Mouse (Mus musculus) heart, embryonic 10.5 days (tissue): ENCODE measurements around the gene Ergic2. TPM values are rescaled to one million over a fixed set of nuclear protein-coding genes. Genes with fewer than 3 reads are reported as not detected.

ENCODE experiments used
- DNase-seq: peaks from one replicate; pipeline ENCODE4 v3.0.0-alpha.2; 2017; ENCODE audit warnings: low spot score
- H3K27ac ChIP-seq: fragments of 300-500 bp; sonication (generic); 2 replicates; pipeline ENCODE4 v1.5.1; 2016; ENCODE audit warnings: mild to moderate bottlenecking
- H3K27me3 ChIP-seq: fragments of 300-500 bp; sonication (generic); 2 replicates; pipeline ENCODE4 v1.6.1; 2016; ENCODE audit warnings: mild to moderate bottlenecking; ENCODE audit not compliant: poor library complexity, insufficient read depth, severe bottlenecking
- H3K36me3 ChIP-seq: fragments of 300-500 bp; sonication (generic); 2 replicates; pipeline ENCODE4 v1.6.1; 2016; ENCODE audit warnings: mild to moderate bottlenecking, moderate library complexity
- H3K4me1 ChIP-seq: fragments of 300-500 bp; sonication (generic); 2 replicates; pipeline ENCODE4 v1.6.1; 2016; ENCODE audit warnings: mild to moderate bottlenecking
- H3K4me3 ChIP-seq: fragments of 300-500 bp; sonication (generic); 2 replicates; pipeline ENCODE4 v1.5.1; 2016; ENCODE audit warnings: mild to moderate bottlenecking, moderate library complexity
- H3K9me3 ChIP-seq: fragments of 300-500 bp; sonication (generic); 2 replicates; pipeline ENCODE4 v1.6.1; 2016; ENCODE audit warnings: mild to moderate bottlenecking, moderate library complexity
- WGBS: fragments of 180-500 bp; shearing (Covaris S2); methylation state at CpG from one replicate; pipeline ENCODE4 v1.1.7; 2016; 5-methylcytosine and 5-hydroxymethylcytosine counted together
- polyA plus RNA-seq: library from polyadenylated mRNA; unstranded; fragments of >200 nt; fragmentation: Nextera tagmentation; extraction: Ambion mirVana; gene quantifications from 2 replicates; pipeline ENCODE4 v1.2.1, GENCODE M21; 2016

Ergic2 gene
- polyA plus RNA-seq = 173 and 189 TPM in 2 replicates

DNA sequence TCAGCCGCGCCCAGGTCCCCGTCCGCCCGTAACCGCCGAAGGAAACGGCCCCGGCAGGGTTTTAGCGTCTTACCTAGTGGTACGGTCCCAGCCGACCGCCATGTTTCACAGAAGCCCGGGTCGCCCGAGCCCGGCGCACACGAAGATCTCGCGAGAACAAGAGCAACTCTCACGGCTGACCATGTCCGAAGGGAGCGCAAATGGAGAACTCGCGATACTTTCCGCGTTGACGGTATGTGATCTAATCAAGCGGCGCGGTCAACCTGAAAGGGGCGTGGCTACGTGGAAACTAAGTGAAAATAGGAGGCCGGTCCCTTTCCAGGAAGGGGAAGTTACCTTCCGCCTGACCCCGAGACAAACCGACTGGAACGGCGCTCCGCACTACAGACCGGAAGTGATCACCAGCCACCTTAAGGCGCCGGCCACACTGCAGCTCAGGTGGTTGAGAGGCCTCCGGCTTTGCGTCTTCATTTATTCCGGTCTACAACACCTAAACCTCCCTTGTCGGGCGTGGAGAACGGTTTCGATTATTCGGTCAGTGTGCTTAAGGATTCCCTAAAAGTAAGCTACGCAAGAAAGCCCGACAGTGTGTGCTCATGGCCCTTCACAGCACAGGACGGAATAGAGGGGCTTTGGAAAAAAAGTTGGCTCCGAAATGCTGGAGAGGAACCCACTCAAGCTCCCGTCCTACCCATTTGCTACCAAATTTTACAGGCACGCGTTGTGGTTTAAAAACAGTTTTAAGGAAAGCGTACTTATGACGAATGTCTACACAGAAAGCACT, at the start of gene Ergic2:
Gene Ergic2, minus strand, starts transcription at position 478 of the 784 bp plus-strand sequence.
- H3K27ac ChIP-seq = peak within 1 kb of the TSS; percentile 97
- WGBS = under 1% methylated on average over 61 of the region's 61 CpGs
- H3K36me3 ChIP-seq = no peaks in the 10 kb centered on the region; the same call in 1 of the 2 replicates
- no peaks in the 10 kb centered on the region for H3K9me3 ChIP-seq
- peaks cover 10% of the 10 kb centered on the region; the same call in 1 of the 2 replicates for H3K4me1 ChIP-seq
- peak; percentile 99 for DNase-seq
- no peaks in the 10 kb centered on the region for H3K27me3 ChIP-seq
- H3K4me3 ChIP-seq = peak within 1 kb of the TSS; percentile 82

GRCm38 (mm10) chr6:148260729-148261101, 48.5 kb upstream of the Ergic2 start:
- no peak overlapping the region for H3K27ac ChIP-seq
- no peaks in the 10 kb centered on the region for H3K36me3 ChIP-seq
- H3K9me3 ChIP-seq = no peaks in the 10 kb centered on the region
- H3K4me3 ChIP-seq = no peak overlapping the region
- 92% methylated on average over 6 of the region's 6 CpGs for WGBS
- no peaks in the 10 kb centered on the region for H3K27me3 ChIP-seq
- DNase-seq = no peak
- H3K4me1 ChIP-seq = peaks cover 8% of the 10 kb centered on the region

GRCm38 (mm10) chr6:148259979-148260728, 48.0 kb upstream of the Ergic2 start:
- H3K27me3 ChIP-seq = no peaks in the 10 kb centered on the region
- DNase-seq = peak; percentile 67
- H3K9me3 ChIP-seq = no peaks in the 10 kb centered on the region
- H3K36me3 ChIP-seq = no peaks in the 10 kb centered on the region
- H3K27ac ChIP-seq = no peak overlapping the region
- H3K4me1 ChIP-seq = peaks cover 12% of the 10 kb centered on the region
- 55% methylated on average over 4 of the region's 4 CpGs for WGBS
- no peak overlapping the region for H3K4me3 ChIP-seq

- Histone ChIP-seq H3K4me3 (no peak overlapping the region), H3K27ac (no peak overlapping the region)
- WGBS = 76% methylated on average over 8 of the region's 8 CpGs
Measured at GRCm38 (mm10) chr6:148259074-148259473, 46.9 kb upstream of the Ergic2 start.

DNA sequence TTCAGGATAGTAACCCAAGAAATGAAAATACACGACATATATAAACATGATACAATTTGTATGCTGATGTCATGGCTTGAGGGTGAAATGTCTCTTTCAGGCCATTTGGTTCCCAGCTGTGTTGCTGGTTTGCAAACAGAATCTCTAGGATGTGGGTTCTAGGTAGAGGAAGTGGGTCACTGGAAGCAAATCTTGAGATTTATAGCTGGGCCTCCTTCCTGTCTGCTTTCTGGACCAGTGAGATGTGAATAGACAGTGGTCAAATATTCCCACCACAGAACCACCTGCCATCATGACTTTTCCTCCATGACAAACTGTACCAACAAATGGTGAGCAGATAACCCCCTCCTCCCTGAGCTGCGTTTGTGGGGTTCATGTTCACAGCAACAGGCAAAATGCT, 45.6 kb upstream of the Ergic2 start:
- H3K4me1 ChIP-seq = peaks cover 15% of the 10 kb centered on the region
- DNase-seq = peak; percentile 56
- no peaks in the 10 kb centered on the region for H3K36me3 ChIP-seq
- no peak overlapping the region for H3K27ac ChIP-seq
- no peaks in the 10 kb centered on the region for H3K27me3 ChIP-seq
- no peaks in the 10 kb centered on the region for H3K9me3 ChIP-seq
- H3K4me3 ChIP-seq = no peak overlapping the region
- 81% methylated on average over 2 of the region's 2 CpGs for WGBS

More at GRCm38 (mm10) chr6:148259074-148259473, 46.9 kb upstream of the Ergic2 start:
- DNase-seq = peak; percentile 41
- Histone ChIP-seq H3K27me3 (no peaks in the 10 kb centered on the region), H3K9me3 (no peaks in the 10 kb centered on the region), H3K36me3 (no peaks in the 10 kb centered on the region), H3K4me1 (peaks cover 12% of the 10 kb centered on the region)

DNA sequence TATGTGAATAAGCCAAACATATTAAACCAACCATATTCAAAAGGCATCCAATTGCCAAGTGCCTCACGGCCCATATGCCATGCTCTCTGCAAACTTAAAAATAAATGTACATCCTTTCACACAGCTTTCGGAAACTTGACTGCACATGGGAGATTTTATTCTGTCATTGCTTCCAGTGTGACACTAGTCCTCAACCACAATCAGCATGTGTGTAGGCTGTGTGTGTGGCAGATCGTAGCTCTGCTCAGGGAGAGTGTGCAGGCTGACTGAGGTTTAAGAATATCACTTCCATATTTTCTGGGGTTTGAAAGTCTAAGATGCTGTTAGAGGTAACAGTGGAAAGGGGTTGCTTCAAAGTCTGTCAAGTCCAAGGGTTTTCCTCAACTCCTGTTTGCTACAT, 43.9 kb upstream of the Ergic2 start:
- 74% methylated on average over 3 of the region's 3 CpGs for WGBS
- DNase-seq = peak; percentile 16
- no peak overlapping the region for H3K27ac ChIP-seq

DNA sequence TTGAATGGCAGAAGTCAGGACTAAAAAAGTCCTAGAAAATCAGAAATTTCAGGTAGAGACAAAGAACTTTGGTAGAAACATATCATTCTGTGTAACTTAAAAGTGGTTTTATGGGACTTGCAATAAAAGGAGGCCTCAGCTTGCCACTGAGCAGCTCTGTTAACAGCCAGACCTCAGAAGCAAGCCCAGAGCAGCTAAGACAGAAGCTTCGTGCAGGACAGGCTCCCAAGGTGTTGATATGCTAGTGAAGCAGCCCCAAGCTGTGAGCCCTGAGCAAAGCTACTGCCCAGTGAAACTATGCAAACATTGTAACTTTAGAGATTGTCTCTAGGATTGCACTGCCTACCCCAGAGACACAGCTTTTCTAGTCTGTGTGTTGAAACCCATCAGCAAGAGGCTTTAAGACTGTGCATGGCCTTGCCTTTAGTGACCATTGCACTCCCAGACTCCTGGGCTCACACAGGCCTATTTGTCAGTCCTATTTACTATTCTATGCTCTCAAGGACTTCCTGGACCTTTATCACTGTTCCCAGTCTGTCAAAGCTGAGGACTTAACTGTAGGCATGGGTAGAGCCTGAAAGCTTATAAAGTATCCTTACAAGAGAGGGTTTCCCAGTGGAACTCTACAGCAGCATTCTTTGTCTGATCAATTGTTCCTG, 43.4 kb upstream of the Ergic2 start:
- Histone ChIP-seq H3K4me3 (no peak overlapping the region), H3K9me3 (no peaks in the 10 kb centered on the region), H3K27me3 (no peaks in the 10 kb centered on the region), H3K4me1 (peaks cover 18% of the 10 kb centered on the region), H3K36me3 (no peaks in the 10 kb centered on the region), H3K27ac (0 out of 2 replicates have a peak overlapping the region, but pooled peaks have one; percentile 16)
- peak; percentile 58 for DNase-seq
- WGBS = 42% methylated on average over 1 of the region's 1 CpGs

More for the DNA sequence above, 43.9 kb upstream of the Ergic2 start:
- H3K9me3 ChIP-seq = no peaks in the 10 kb centered on the region
- H3K27me3 ChIP-seq = no peaks in the 10 kb centered on the region
- no peaks in the 10 kb centered on the region for H3K36me3 ChIP-seq
- no peak overlapping the region for H3K4me3 ChIP-seq
- peaks cover 18% of the 10 kb centered on the region for H3K4me1 ChIP-seq

- DNase-seq = no peak
- Histone ChIP-seq H3K27me3 (0 out of 2 replicates have a peak, but pooled peaks cover 4% of the 10 kb centered on the region), H3K4me3 (no peak overlapping the region), H3K9me3 (no peaks in the 10 kb centered on the region), H3K4me1 (peaks cover 6% of the 10 kb centered on the region; the same call in 1 of the 2 replicates), H3K27ac (no peak overlapping the region), H3K36me3 (no peaks in the 10 kb centered on the region)
- WGBS = 78% methylated on average over 3 of the region's 3 CpGs
Measured at GRCm38 (mm10) chr6:148249221-148249620, 37.0 kb upstream of the Ergic2 start.

GRCm38 (mm10) chr6:148248625-148249024, 36.5 kb upstream of the Ergic2 start:
- WGBS = 61% methylated on average over 2 of the region's 2 CpGs
- Histone ChIP-seq H3K36me3 (no peaks in the 10 kb centered on the region), H3K4me3 (no peak overlapping the region), H3K4me1 (peaks cover 6% of the 10 kb centered on the region; the same call in 1 of the 2 replicates), H3K27ac (no peak overlapping the region), H3K27me3 (0 out of 2 replicates have a peak, but pooled peaks cover 4% of the 10 kb centered on the region), H3K9me3 (no peaks in the 10 kb centered on the region)
- DNase-seq = no peak

GRCm38 (mm10) chr6:148246544-148246943, 34.4 kb upstream of the Ergic2 start:
- no peak overlapping the region for H3K27ac ChIP-seq
- no peak for DNase-seq
- H3K27me3 ChIP-seq = 0 out of 2 replicates have a peak, but pooled peaks cover 4% of the 10 kb centered on the region
- H3K4me3 ChIP-seq = no peak overlapping the region
- WGBS = 64% methylated on average over 7 of the region's 7 CpGs
- H3K4me1 ChIP-seq = no peaks in the 10 kb centered on the region
- H3K9me3 ChIP-seq = no peaks in the 10 kb centered on the region
- no peaks in the 10 kb centered on the region for H3K36me3 ChIP-seq

GRCm38 (mm10) chr6:148244836-148245235, 32.7 kb upstream of the Ergic2 start:
- no peaks in the 10 kb centered on the region for H3K4me1 ChIP-seq
- H3K36me3 ChIP-seq = no peaks in the 10 kb centered on the region
- 84% methylated on average over 1 of the region's 1 CpGs for WGBS
- no peak overlapping the region for H3K4me3 ChIP-seq
- no peaks in the 10 kb centered on the region for H3K9me3 ChIP-seq
- DNase-seq = no peak
- 0 out of 2 replicates have a peak, but pooled peaks cover 4% of the 10 kb centered on the region for H3K27me3 ChIP-seq
- H3K27ac ChIP-seq = no peak overlapping the region

GRCm38 (mm10) chr6:148242304-148242703, 30.1 kb upstream of the Ergic2 start:
- 0 out of 2 replicates have a peak, but pooled peaks cover 6% of the 10 kb centered on the region for H3K4me1 ChIP-seq
- 63% methylated on average over 3 of the region's 3 CpGs for WGBS
- DNase-seq = no peak

More at GRCm38 (mm10) chr6:148242304-148242703, 30.1 kb upstream of the Ergic2 start:
- H3K36me3 ChIP-seq = no peaks in the 10 kb centered on the region
- H3K27ac ChIP-seq = no peak overlapping the region
- 0 out of 2 replicates have a peak, but pooled peaks cover 3% of the 10 kb centered on the region for H3K27me3 ChIP-seq
- no peak overlapping the region for H3K4me3 ChIP-seq
- H3K9me3 ChIP-seq = no peaks in the 10 kb centered on the region
